Mouse (Mus musculus) inflammation-experienced regulatory T-cells (primary cell): ENCODE data around the gene Ly6g5b. TPM values are rescaled to one million over a fixed set of nuclear protein-coding genes. Genes with fewer than 3 reads are reported as not detected.

Experiments
- polyA plus RNA-seq, 2 experiments: library from polyadenylated mRNA; unstranded; fragments of 100-300 nt; shearing (Covaris generic); gene quantifications; one replicate each; pipeline ENCODE4 v1.2.1; 2017

Ly6g5b gene
- polyA plus RNA-seq, 2 experiments from 2014 or later: 0.90 to 3.6 TPM

Other genes starting within 250 kb of the Ly6g5b start
- under 1 TPM; 0.27 to 0.39 TPM for gene Zbtb12, start 235.9 kb downstream of the Ly6g5b start, polyA plus RNA-seq
- not detected for gene Gm20547, start 233.4 kb downstream of the Ly6g5b start, polyA plus RNA-seq
- 1 to 10 TPM; 1.6 to 3.3 TPM for gene C2, start 217.2 kb downstream of the Ly6g5b start, polyA plus RNA-seq
- 10 to 100 TPM; 65.4 to 83.5 TPM for gene Ehmt2, start 217.0 kb downstream of the Ly6g5b start, polyA plus RNA-seq
- gene Slc44a4, start 201.0 kb downstream of the Ly6g5b start, polyA plus RNA-seq: under 1 TPM in 1 of 2 experiments, not detected in 1; 0.21 TPM
- 10 to 100 TPM; 78.7 to 95.7 TPM for gene Neu1, start 184.2 kb downstream of the Ly6g5b start, polyA plus RNA-seq
- 100 to 1,000 TPM; 378 to 903 TPM for gene Hspa1b, start 156.2 kb downstream of the Ly6g5b start, polyA plus RNA-seq
- gene Gm20481, start 145.5 kb downstream of the Ly6g5b start, polyA plus RNA-seq: 10 to 100 TPM; 13.3 to 18.6 TPM
- gene Hspa1a, start 143.3 kb downstream of the Ly6g5b start, polyA plus RNA-seq: 100 to 1,000 TPM in 1 of 2 experiments, 10 to 100 TPM in 1; 84.0 to 191 TPM
- under 1 TPM; 0.10 to 0.73 TPM for gene Hspa1l, start 142.7 kb downstream of the Ly6g5b start, polyA plus RNA-seq
- gene Lsm2, start 133.6 kb downstream of the Ly6g5b start, polyA plus RNA-seq: 100 to 1,000 TPM in 1 of 2 experiments, 10 to 100 TPM in 1; 80.1 to 110 TPM
- gene Vars, start 114.4 kb downstream of the Ly6g5b start, polyA plus RNA-seq: 100 to 1,000 TPM; 201 to 211 TPM
- under 1 TPM; 0.07 to 0.34 TPM for gene Vwa7, start 98.8 kb downstream of the Ly6g5b start, polyA plus RNA-seq
- 1 to 10 TPM; 1.5 to 2.5 TPM for gene Sapcd1, start 87.4 kb downstream of the Ly6g5b start, polyA plus RNA-seq
- gene Msh5, start 68.7 kb downstream of the Ly6g5b start, polyA plus RNA-seq: 1 to 10 TPM; 2.9 to 3.2 TPM
- 100 to 1,000 TPM; 533 to 549 TPM for gene Clic1, start 65.5 kb downstream of the Ly6g5b start, polyA plus RNA-seq
- 1 to 10 TPM in 1 of 2 experiments, under 1 TPM in 1; 0.98 to 2.2 TPM for gene Ddah2, start 56.4 kb downstream of the Ly6g5b start, polyA plus RNA-seq
- 1 to 10 TPM in 1 of 2 experiments, not detected in 1; 2.0 TPM for gene Ly6g6c, start 50.0 kb downstream of the Ly6g5b start, polyA plus RNA-seq
- gene Mpig6b, start 49.2 kb downstream of the Ly6g5b start, polyA plus RNA-seq: under 1 TPM; 0.11 to 0.16 TPM
- gene Ly6g6e, start 38.5 kb downstream of the Ly6g5b start, polyA plus RNA-seq: not detected
- under 1 TPM in 1 of 2 experiments, not detected in 1; 0.60 TPM for gene Ly6g6d, start 37.4 kb downstream of the Ly6g5b start, polyA plus RNA-seq
- gene Ly6g6f, start 29.8 kb downstream of the Ly6g5b start, polyA plus RNA-seq: not detected
- gene Abhd16a, start 26.2 kb downstream of the Ly6g5b start, polyA plus RNA-seq: 10 to 100 TPM; 73.9 to 82.7 TPM
- not detected for gene Ly6g5c, start 7.1 kb downstream of the Ly6g5b start, polyA plus RNA-seq
- gene Gpank1, start 6.0 kb upstream of the Ly6g5b start, polyA plus RNA-seq: 10 to 100 TPM; 54.2 to 60.6 TPM
- 100 to 1,000 TPM; 238 to 275 TPM for gene Csnk2b, start 6.6 kb upstream of the Ly6g5b start, polyA plus RNA-seq
- gene D17H6S53E, start 10.9 kb upstream of the Ly6g5b start, polyA plus RNA-seq: 1 to 10 TPM; 1.9 to 3.0 TPM
- gene Apom, start 16.6 kb upstream of the Ly6g5b start, polyA plus RNA-seq: 1 to 10 TPM in 1 of 2 experiments, not detected in 1; 2.6 TPM
- gene Bag6, start 19.8 kb upstream of the Ly6g5b start, polyA plus RNA-seq: 10 to 100 TPM; 50.0 to 63.9 TPM
- 10 to 100 TPM; 24.6 to 25.6 TPM for gene Prrc2a, start 49.5 kb upstream of the Ly6g5b start, polyA plus RNA-seq
- 1 to 10 TPM; 1.9 to 8.1 TPM for gene Aif1, start 60.6 kb upstream of the Ly6g5b start, polyA plus RNA-seq
- gene Lst1, start 73.0 kb upstream of the Ly6g5b start, polyA plus RNA-seq: 1 to 10 TPM; 5.7 to 8.4 TPM
- gene Ltb, start 79.0 kb upstream of the Ly6g5b start, polyA plus RNA-seq: 1,000 to 10,000 TPM; 1,692 to 1,979 TPM
- gene Tnf, start 86.6 kb upstream of the Ly6g5b start, polyA plus RNA-seq: 10 to 100 TPM; 34.2 to 54.8 TPM
- gene Lta, start 89.9 kb upstream of the Ly6g5b start, polyA plus RNA-seq: 100 to 1,000 TPM in 1 of 2 experiments, 10 to 100 TPM in 1; 56.6 to 152 TPM
- gene Gm16181, start 105.4 kb upstream of the Ly6g5b start, polyA plus RNA-seq: not detected
- 1 to 10 TPM; 4.5 to 5.5 TPM for gene Atp6v1g2, start 118.2 kb upstream of the Ly6g5b start, polyA plus RNA-seq
- gene Nfkbil1, start 120.4 kb upstream of the Ly6g5b start, polyA plus RNA-seq: 10 to 100 TPM; 15.6 to 29.3 TPM
- gene Ddx39b, start 126.3 kb upstream of the Ly6g5b start, polyA plus RNA-seq: 100 to 1,000 TPM; 211 to 230 TPM
- 1,000 to 10,000 TPM; 5,968 to 6,679 TPM for gene H2-D1, start 147.3 kb upstream of the Ly6g5b start, polyA plus RNA-seq
- 1 to 10 TPM in 1 of 2 experiments, under 1 TPM in 1; 0.48 to 1.8 TPM for gene H2-Q1, start 205.0 kb upstream of the Ly6g5b start, polyA plus RNA-seq
- gene H2-Q2, start 226.8 kb upstream of the Ly6g5b start, polyA plus RNA-seq: 10 to 100 TPM; 15.6 to 19.4 TPM